Mouse (Mus musculus) neural tube, embryonic 11.5 days (tissue): ENCODE results near the gene Creb5. TPM values are rescaled to one million over a fixed set of nuclear protein-coding genes. Genes with fewer than 3 reads are reported as not detected.

ENCODE experiments used
- ATAC-seq: fragments of 200-750 bp; cut with Nextera tagmentation; 2 replicates; pipeline ENCODE4 v1.8.0; 2017; ENCODE audit warnings: moderate number of reproducible peaks, mild to moderate bottlenecking, moderate TSS enrichment, moderate library complexity; ENCODE audit not compliant: insufficient read depth, low FRiP score, low TSS enrichment
- DNase-seq: peaks from one replicate; pipeline ENCODE4 v3.0.0-alpha.2; 2015; ENCODE audit warnings: low spot score
- H3K27ac ChIP-seq: fragments of 300-500 bp; sonication (generic); 2 replicates; pipeline ENCODE4 v1.5.1; 2014; ENCODE audit warnings: low read depth, mild to moderate bottlenecking, low read length
- H3K27me3 ChIP-seq: fragments of 300-500 bp; sonication (generic); 2 replicates; pipeline ENCODE4 v1.6.1; 2014; ENCODE audit warnings: mild to moderate bottlenecking, low read length, mixed read lengths; ENCODE audit not compliant: control insufficient read depth, insufficient read depth
- H3K36me3 ChIP-seq: fragments of 300-500 bp; sonication (generic); 2 replicates; pipeline ENCODE4 v1.6.1; 2014; ENCODE audit warnings: mild to moderate bottlenecking, low read length, moderate library complexity, mixed read lengths; ENCODE audit not compliant: control insufficient read depth, insufficient read depth
- H3K4me1 ChIP-seq: fragments of 300-500 bp; sonication (generic); 2 replicates; pipeline ENCODE4 v1.6.1; 2014; ENCODE audit warnings: low read length, mixed read lengths; ENCODE audit not compliant: control insufficient read depth, insufficient read depth
- H3K4me2 ChIP-seq: fragments of 300-500 bp; sonication (generic); 2 replicates; pipeline ENCODE4 v1.6.1; 2014; ENCODE audit warnings: low read depth, mild to moderate bottlenecking, moderate library complexity
- H3K4me3 ChIP-seq: fragments of 300-500 bp; sonication (generic); 2 replicates; pipeline ENCODE4 v1.5.1; 2014; ENCODE audit warnings: low read depth, low read length
- H3K9ac ChIP-seq: fragments of 300-500 bp; sonication (generic); 2 replicates; pipeline ENCODE4 v1.6.1; 2014; ENCODE audit warnings: mild to moderate bottlenecking, low read length
- H3K9me3 ChIP-seq: fragments of 300-500 bp; sonication (generic); 2 replicates; pipeline ENCODE4 v1.6.1; 2016; ENCODE audit warnings: low read length; ENCODE audit not compliant: control insufficient read depth
- WGBS: fragments of 180-500 bp; shearing (Covaris S2); extraction: QIAGEN DNeasy Blood & Tissue Kit; methylation state at CpG from one replicate; pipeline ENCODE4 v1.1.7; 2014; 5-methylcytosine and 5-hydroxymethylcytosine counted together
- polyA plus RNA-seq: library from polyadenylated mRNA; unstranded; fragments of >200 nt; fragmentation: Nextera tagmentation; extraction: Ambion mirVana; gene quantifications from 2 replicates; pipeline ENCODE4 v1.2.1, GENCODE M21; 2014

The Creb5 gene
- polyA plus RNA-seq, 1 experiment from 2014 or later: 10.7 TPM

DNA sequence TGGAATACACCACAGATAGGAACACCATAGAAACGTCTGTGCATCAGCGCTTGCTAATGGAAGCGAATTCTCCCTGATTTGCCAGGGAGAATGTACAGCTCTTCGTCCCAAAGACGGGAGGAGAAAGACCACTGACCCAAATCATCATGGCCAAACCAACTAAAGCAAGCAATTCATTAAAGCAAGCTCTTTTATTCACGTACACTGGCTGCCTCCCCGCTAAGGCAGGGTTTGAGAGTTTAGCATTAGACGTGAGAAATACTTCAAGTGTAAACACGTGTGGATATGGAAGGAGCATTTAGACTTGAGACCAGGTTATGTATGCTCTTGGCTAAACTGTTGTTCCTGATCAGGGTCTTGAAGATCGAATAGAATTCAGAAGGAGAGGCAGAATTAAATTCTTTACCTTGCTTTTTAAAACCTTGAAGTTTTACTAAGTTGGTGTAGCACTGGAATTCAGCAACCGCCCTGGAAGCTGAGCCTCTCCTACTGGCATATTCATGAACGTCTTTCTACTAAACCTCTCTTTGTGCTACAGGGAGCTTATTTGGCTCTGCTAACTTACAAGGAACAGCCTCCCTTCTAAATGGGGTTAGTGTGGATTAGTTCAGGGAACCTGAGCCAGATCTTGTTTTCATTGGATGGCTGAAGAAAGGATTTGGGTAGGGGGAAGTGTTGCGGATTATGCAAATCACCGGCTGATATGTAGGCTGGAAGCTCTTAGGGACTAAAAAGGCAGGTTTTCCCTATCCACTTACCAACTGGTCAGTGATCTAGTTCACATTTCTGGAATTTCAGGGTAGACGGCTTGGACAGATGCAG, 337.6 kb downstream of the Creb5 start:
- no peak for DNase-seq
- H3K4me2 ChIP-seq: no peak overlapping the region
- WGBS: 60% methylated on average over 15 of the region's 15 CpGs

DNA sequence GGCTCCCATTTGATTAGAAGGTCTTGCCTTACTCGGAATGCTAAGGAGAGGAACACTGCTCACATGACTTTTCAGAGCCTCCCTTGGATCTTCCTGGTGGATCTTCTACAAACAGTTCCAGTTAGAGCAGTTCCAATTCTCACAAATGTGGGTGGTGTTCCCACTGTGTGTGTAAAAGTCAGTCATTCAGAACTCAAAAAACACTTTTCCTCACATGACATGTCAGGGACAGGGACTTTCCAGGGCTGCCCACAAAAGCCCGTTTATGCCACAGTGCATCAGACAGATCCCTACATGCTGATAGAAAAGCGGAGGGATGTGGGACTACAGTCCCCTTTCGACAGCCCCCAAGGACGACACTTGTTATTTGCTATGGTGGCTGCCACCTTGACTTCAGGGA, 339.0 kb downstream of the Creb5 start:
- DNase-seq: no peak
- Histone ChIP-seq H3K27me3 (no peaks in the 10 kb centered on the region), H3K36me3 (no peaks in the 10 kb centered on the region), H3K4me3 (no peak overlapping the region), H3K4me1 (no peaks in the 10 kb centered on the region), H3K4me2 (no peak overlapping the region), H3K9ac (no peak overlapping the region), H3K9me3 (no peaks in the 10 kb centered on the region), H3K27ac (no peak overlapping the region)
- no peak for ATAC-seq
- 90% methylated on average over 5 of the region's 5 CpGs for WGBS

More for the DNA sequence above, 337.6 kb downstream of the Creb5 start:
- Histone ChIP-seq H3K9ac (no peak overlapping the region), H3K27me3 (no peaks in the 10 kb centered on the region), H3K4me3 (no peak overlapping the region), H3K4me1 (no peaks in the 10 kb centered on the region), H3K27ac (no peak overlapping the region), H3K36me3 (no peaks in the 10 kb centered on the region), H3K9me3 (no peaks in the 10 kb centered on the region)
- ATAC-seq: no peak

DNA sequence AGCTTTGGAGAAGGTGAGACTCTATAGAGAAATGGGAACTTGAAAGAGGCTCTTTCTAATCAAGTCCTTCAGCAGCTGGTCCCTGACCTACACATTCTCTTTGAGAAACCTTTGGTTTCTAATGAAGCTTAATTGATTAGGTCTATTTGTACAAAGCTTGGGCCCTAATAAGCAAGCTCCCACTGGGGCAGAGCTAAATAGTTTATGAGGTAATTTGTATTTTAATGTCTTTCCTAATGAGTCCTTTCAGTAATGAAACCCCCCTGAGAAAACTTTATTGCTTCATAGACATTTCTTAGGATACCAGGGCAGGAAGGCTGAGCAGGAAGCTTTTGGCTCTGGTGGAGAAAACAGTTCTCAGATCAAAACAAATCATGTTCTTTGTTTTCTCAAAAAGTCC, 341.6 kb downstream of the Creb5 start:
- Histone ChIP-seq H3K36me3 (no peaks in the 10 kb centered on the region), H3K9me3 (no peaks in the 10 kb centered on the region), H3K4me1 (no peaks in the 10 kb centered on the region), H3K27me3 (no peaks in the 10 kb centered on the region), H3K4me2 (no peak overlapping the region), H3K27ac (no peak overlapping the region), H3K4me3 (no peak overlapping the region), H3K9ac (no peak overlapping the region)
- DNase-seq: no peak
- no peak for ATAC-seq

DNA sequence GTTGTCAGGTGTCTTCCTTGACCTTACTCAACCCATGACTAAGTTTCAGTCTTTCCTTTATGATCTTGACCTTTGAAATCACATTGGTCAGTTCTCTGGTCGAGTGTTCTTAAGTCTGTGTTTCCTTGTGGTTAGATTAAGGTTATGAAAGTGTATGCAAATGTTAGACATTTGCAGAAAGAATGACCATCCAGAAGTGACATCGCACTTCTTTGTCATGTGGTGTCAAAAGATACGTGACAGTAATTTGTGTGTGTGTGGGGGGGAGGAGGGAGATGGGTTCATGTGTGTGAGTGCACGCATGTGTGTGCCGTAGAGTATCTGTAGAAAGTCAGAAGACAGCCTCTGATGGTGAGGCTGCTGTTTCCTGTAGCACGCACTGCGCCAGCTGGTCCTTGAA, 348.4 kb downstream of the Creb5 start:
- Histone ChIP-seq H3K4me2 (no peak overlapping the region), H3K36me3 (no peaks in the 10 kb centered on the region), H3K9ac (no peak overlapping the region), H3K27ac (no peak overlapping the region), H3K4me3 (no peak overlapping the region), H3K27me3 (no peaks in the 10 kb centered on the region), H3K9me3 (no peaks in the 10 kb centered on the region), H3K4me1 (no peaks in the 10 kb centered on the region)
- ATAC-seq (no peak), DNase-seq (no peak)
- 92% methylated on average over 7 of the region's 7 CpGs for WGBS

DNA sequence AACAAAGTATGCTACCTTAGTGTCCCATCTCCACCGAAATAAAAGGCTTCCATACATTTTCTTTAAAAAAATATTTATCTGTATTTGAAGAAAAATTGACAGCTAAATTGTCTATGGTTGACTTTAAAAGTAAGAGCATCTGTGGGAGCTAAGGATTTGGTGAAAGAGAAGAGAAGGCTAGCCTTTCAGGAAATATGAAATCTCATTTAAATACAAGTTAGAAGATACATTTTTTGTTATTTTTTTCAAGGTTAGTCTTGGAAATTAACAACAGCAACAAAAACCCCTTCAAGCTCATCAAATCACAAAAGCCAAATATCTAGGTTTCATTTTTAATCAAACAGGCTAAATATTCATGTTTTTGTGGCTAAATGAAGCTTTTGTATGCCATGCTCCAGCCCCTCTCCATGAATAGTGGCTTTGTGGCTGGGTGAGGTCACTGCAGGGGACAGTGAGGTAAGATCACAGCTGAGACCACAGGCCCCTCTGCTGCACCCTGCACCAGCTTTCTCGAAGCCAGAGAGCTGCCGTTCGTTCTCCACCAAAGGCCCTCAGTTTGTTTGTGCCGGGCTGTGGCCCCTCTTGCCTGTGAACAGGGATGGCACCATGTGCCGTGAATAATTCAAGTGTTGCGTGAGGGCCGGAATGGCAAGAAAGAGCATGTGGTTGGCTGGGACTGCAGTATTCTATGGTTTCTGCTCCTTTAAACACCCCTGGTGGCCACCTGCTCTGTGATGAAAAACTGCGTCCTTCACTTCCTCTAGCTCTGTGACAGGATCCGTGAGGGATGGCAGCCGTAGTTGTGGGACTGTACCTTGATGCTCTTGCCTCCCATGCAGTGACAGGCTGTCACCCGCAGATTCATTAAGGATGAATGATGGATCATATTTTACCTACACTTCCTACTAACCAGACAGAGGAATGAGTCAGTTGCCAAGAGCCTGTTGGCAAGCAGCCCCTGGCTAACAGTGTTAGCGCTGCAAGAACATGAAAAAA, 350.6 kb downstream of the Creb5 start:
- Histone ChIP-seq H3K27me3 (no peaks in the 10 kb centered on the region), H3K4me2 (no peak overlapping the region), H3K9me3 (no peaks in the 10 kb centered on the region), H3K4me1 (no peaks in the 10 kb centered on the region), H3K36me3 (no peaks in the 10 kb centered on the region), H3K27ac (no peak overlapping the region), H3K9ac (no peak overlapping the region), H3K4me3 (no peak overlapping the region)
- DNase-seq: no peak
- WGBS: 74% methylated on average over 13 of the region's 13 CpGs
- ATAC-seq: no peak

DNA sequence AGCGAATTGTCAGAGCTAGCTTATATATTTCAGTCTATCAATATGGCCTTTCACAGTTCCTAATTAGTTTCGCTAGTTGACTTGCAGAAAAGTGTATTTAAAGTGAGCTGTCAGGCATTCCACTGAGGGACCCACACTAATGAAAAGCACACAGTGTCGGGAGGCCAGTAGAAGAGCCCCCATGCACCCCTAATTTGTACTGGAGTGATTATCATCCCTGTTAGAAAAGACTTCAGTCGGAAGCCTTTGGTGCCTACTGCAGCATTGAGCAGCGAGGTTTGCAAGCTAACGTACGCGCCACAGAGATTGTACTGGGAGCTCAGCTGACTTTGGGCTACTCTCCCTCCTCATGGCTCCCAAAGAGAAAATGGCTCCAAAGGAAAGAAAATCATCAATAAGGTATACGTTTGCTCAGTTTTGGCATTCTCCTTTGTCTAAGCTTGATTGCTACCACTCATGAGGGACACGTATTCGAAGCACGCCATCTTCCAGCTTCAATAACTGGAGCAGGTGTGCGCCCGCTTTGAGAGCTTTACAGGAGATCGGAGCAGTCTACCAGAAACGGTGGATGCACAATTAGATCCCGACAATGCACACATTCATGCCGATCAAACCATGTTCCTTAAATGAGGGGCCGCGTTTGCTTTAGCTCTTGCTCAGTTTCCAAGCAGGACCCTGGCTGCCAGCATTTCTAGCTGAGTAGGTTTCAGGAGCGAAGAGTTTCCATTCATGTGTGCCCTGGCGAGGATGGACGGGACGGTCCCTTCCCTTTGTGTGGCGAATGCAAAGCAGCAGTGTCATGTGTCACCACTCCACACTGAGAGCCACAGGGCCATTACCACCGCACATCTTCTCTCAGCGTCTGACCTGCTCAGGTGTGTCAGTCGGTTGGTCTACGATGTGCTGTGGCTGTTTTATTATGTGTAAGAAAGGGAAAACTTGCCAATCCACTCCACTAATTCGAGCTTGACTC, 354.8 kb downstream of the Creb5 start:
- H3K27me3 ChIP-seq: no peaks in the 10 kb centered on the region
- no peak overlapping the region for H3K27ac ChIP-seq
- no peak overlapping the region for H3K9ac ChIP-seq
- H3K4me1 ChIP-seq: no peaks in the 10 kb centered on the region
- no peak overlapping the region for H3K4me2 ChIP-seq
- WGBS: 87% methylated on average over 30 of the region's 30 CpGs
- no peaks in the 10 kb centered on the region for H3K9me3 ChIP-seq
- DNase-seq (no peak), ATAC-seq (no peak)
- no peak overlapping the region for H3K4me3 ChIP-seq
- H3K36me3 ChIP-seq: no peaks in the 10 kb centered on the region

DNA sequence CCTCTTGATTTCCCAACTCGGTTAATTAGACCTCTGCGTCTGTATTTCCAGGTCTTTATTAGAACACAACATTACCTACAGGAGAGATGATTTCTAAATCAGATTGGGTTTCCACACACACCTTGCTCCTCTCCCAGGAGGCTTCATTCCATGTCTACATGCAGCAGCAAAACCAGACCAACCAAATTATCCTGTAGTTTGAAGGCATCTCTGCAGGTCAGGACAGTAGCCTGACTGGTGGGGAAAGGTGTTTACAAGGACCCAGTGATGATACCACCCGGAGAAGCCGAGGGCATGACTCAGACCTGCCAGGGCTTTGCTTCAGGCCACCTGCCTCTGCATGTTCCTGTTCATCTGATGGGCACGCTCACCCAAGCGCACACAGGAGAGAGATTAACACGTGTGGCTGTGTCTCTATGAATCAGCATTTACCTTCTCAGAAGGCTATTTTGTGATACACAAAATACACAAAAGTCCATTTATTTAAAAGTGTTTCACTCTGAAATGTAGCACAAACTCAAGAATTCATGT, 355.8 kb downstream of the Creb5 start:
- no peak for ATAC-seq
- H3K4me3 ChIP-seq: no peak overlapping the region
- 96% methylated on average over 7 of the region's 7 CpGs for WGBS
- no peak overlapping the region for H3K27ac ChIP-seq
- H3K36me3 ChIP-seq: no peaks in the 10 kb centered on the region
- DNase-seq: no peak
- H3K27me3 ChIP-seq: no peaks in the 10 kb centered on the region
- no peaks in the 10 kb centered on the region for H3K9me3 ChIP-seq
- no peak overlapping the region for H3K9ac ChIP-seq
- H3K4me2 ChIP-seq: no peak overlapping the region
- H3K4me1 ChIP-seq: no peaks in the 10 kb centered on the region

DNA sequence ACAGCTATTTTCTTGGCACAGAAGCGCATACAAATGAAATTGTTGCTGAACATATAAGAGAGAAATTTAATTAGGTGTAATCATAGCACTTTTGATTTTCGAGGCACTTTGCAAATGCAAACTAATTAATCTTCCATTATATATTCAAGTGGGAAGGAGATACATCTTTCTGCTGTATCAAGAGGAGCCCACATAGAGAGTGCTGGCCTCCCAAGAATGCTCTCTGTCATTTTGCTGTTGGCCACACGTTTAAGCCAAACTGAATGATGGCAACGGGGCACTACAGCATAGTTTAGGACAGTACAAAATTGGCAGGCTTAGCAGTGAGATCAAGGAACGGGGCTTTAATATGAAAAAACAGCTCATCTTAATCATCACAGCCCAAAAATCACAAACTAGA, 356.4 kb downstream of the Creb5 start:
- no peak overlapping the region for H3K4me2 ChIP-seq
- H3K27ac ChIP-seq: no peak overlapping the region
- no peaks in the 10 kb centered on the region for H3K9me3 ChIP-seq
- no peak for ATAC-seq
- H3K4me1 ChIP-seq: no peaks in the 10 kb centered on the region
- H3K9ac ChIP-seq: no peak overlapping the region
- DNase-seq: no peak
- H3K4me3 ChIP-seq: no peak overlapping the region
- no peaks in the 10 kb centered on the region for H3K36me3 ChIP-seq
- WGBS: 84% methylated on average over 5 of the region's 5 CpGs
- H3K27me3 ChIP-seq: no peaks in the 10 kb centered on the region
